Mouse (Mus musculus) lung, postnatal 14 days (tissue): ENCODE data around the gene Olfr583.

Experiments
- DNase-seq: peaks from one replicate; pipeline ENCODE4 v3.0.0; 2021

Olfr583 gene

GRCm38 (mm10) chr7:103051000-103051399 lies at the start of gene Olfr583:
Gene Olfr583, plus strand, starts transcription at chr7:103051300.
- DNase-seq: no peak

GRCm38 (mm10) chr7:103037724-103038123 lies 13.4 kb upstream of the Olfr583 start, which contains the start of gene Olfr582:
Gene Olfr582, plus strand, starts transcription at chr7:103038024.
- no peak for DNase-seq

DNA sequence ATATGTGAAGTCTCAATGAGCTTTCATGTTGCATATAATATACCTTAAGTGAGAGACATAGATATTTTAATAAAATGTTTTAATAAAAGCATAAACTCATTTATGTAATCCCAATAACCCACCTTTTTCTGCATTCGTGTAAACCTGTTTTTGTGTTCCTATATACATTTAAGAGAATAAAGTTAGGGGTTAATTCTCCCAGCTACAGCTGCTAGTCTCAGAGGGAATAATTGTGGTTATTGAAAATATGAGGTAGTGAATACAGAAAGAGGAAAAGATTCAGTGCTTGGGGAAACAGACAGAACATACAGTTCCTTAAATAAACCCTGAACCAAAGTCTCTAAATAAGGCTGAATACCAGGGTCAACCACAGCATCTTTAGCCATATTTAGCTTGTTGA lies 30.5 kb downstream of the Olfr583 start, which contains the start of gene Olfr584:
Gene Olfr584, plus strand, starts transcription at position 301 of the 400 bp plus-strand sequence.
- no peak for DNase-seq

DNA sequence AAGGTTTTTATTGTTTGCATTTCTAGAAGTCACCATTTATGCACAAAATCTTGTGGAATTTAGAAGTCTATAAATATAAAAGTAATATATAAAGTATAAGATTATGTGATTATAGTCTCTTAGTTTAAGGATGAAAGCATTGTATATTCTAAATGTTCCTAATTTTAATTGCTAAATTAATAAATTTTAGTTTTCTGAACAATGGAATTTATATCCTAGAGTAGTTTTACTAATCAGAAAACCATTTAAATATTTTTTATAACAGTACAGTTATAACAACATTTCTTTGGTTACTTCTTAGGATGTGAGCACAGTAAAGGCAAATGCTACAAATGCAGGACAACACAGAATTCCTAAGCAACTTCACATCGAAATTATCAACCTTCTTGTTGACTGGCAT lies 46.3 kb downstream of the Olfr583 start, which contains the start of gene Olfr585:
Gene Olfr585, plus strand, starts transcription at position 301 of the 400 bp plus-strand sequence.
- no peak for DNase-seq
